Mouse (Mus musculus) CH12.LX (cell line): ENCODE measurements at regions not wholly inside any gene's neighbourhood (a gene's known extent, or its start where the extent isn't known, plus 50 kb on each side); places are given as distances from the start of the nearest gene placed in this dataset.

Experiments used
- DNase-seq: peaks from one replicate; pipeline ENCODE4 v3.0.0-alpha.2; 2013; ENCODE audit errors: extremely low read depth
- H3K27ac ChIP-seq: 2 replicates; pipeline ENCODE4 v1.5.1; 2012; ENCODE audit warnings: low read depth, mild to moderate bottlenecking, control low read depth, moderate library complexity; ENCODE audit not compliant: insufficient read depth
- H3K27me3 ChIP-seq: replicated peaks from 2 replicates; pipeline ENCODE3; 2012; ENCODE audit warnings: inconsistent platforms
- H3K36me3 ChIP-seq, 2 experiments: replicated peaks in 1 of 2; 2 replicates each; pipeline versions ENCODE3 to v1.6.1; 2012; ENCODE audit warnings: inconsistent platforms in 1 of 2, low read length in 1 of 2, mild to moderate bottlenecking in 1 of 2, mixed read lengths in 1 of 2, moderate library complexity in 1 of 2; ENCODE audit not compliant: control insufficient read depth in 1 of 2, insufficient read depth in 1 of 2
- H3K4me1 ChIP-seq, 2 experiments: 2 replicates each; pipeline ENCODE4 v1.6.1; 2012; ENCODE audit warnings: inconsistent platforms in 1 of 2, moderate library complexity in 1 of 2; ENCODE audit not compliant: insufficient read depth in 2 of 2, control insufficient read depth in 1 of 2
- H3K4me2 ChIP-seq: 2 replicates; pipeline ENCODE4 v1.6.1; 2012; ENCODE audit warnings: low read depth, mild to moderate bottlenecking, control low read depth; ENCODE audit not compliant: poor library complexity, insufficient read depth, severe bottlenecking
- H3K4me3 ChIP-seq, 3 experiments: fragments of 150-350 bp in 1 of 3; sonication (generic) in 1 of 3; replicated peaks in 1 of 3; 2 replicates each; pipeline versions ENCODE3 to v1.5.1; 2011 to 2012; ENCODE audit warnings: low read depth in 2 of 3, low read length in 2 of 3, mild to moderate bottlenecking in 2 of 3, moderate library complexity in 2 of 3, control low read depth in 1 of 3, improper control_type of control experiment in 1 of 3, inconsistent platforms in 1 of 3, mixed read lengths in 1 of 3; ENCODE audit not compliant: poor library complexity in 1 of 3
- H3K79me2 ChIP-seq: replicated peaks from 2 replicates; pipeline ENCODE4 v1.6.1; 2012; ENCODE audit warnings: mild to moderate bottlenecking, moderate library complexity; ENCODE audit not compliant: control insufficient read depth, poor library complexity, insufficient read depth, severe bottlenecking; ENCODE audit errors: extremely low read depth
- H3K9ac ChIP-seq: 2 replicates; pipeline ENCODE4 v1.6.1; 2012; ENCODE audit warnings: low read depth, mild to moderate bottlenecking, control low read depth, moderate library complexity; ENCODE audit not compliant: insufficient read depth
- H3K9me3 ChIP-seq: replicated peaks from 2 replicates; pipeline ENCODE3; 2012; ENCODE audit warnings: low read length, inconsistent platforms, mixed read lengths
- BHLHE40 ChIP-seq: IDR thresholded peaks from 2 replicates; pipeline ENCODE4 v1.6.1; 2011; ENCODE audit warnings: mild to moderate bottlenecking, low read depth, low read length, improper control_type of control experiment
- CHD2 ChIP-seq: IDR thresholded peaks from 2 replicates; pipeline ENCODE4 v1.6.1; 2011; ENCODE audit warnings: low read length, improper control_type of control experiment
- CTCF ChIP-seq, 2 experiments: IDR thresholded peaks in 1 of 2; conservative IDR thresholded peaks in 1 of 2; 2 replicates each; pipeline ENCODE4 v1.5.1; 2011 to 2012; ENCODE audit warnings: low read depth in 2 of 2, low read length in 2 of 2, improper control_type of control experiment in 1 of 2, inconsistent platforms in 1 of 2, mild to moderate bottlenecking in 1 of 2, moderate library complexity in 1 of 2
- EP300 ChIP-seq: IDR thresholded peaks from 2 replicates; pipeline ENCODE4 v1.6.1; 2011; ENCODE audit warnings: low read length, improper control_type of control experiment
- ETS1 ChIP-seq: conservative IDR thresholded peaks from 2 replicates; pipeline ENCODE4 v1.6.1; 2012; ENCODE audit warnings: low read depth, mild to moderate bottlenecking, inconsistent platforms, low read length, improper control_type of control experiment, moderate library complexity
- HCFC1 ChIP-seq: IDR thresholded peaks from 2 replicates; pipeline ENCODE4 v1.6.1; 2012; ENCODE audit warnings: low read depth, mild to moderate bottlenecking, inconsistent platforms, low read length, improper control_type of control experiment
- MAX ChIP-seq: IDR thresholded peaks from 2 replicates; pipeline ENCODE4 v1.6.1; 2011; ENCODE audit warnings: low read length, improper control_type of control experiment
- MEF2A ChIP-seq: IDR thresholded peaks from 2 replicates; pipeline ENCODE4 v1.6.1; 2014; ENCODE audit warnings: low read depth, mild to moderate bottlenecking, inconsistent platforms, low read length, improper control_type of control experiment, borderline replicate concordance
- MXI1 ChIP-seq: IDR thresholded peaks from 2 replicates; pipeline ENCODE4 v1.6.1; 2011; ENCODE audit warnings: mild to moderate bottlenecking, low read depth, low read length, improper control_type of control experiment
- MYC ChIP-seq: IDR thresholded peaks from 2 replicates; pipeline ENCODE4 v1.6.1; 2011; ENCODE audit warnings: low read depth, mild to moderate bottlenecking, improper control_type of control experiment, low read length
- NELFE ChIP-seq: IDR thresholded peaks from 2 replicates; pipeline ENCODE4 v1.6.1; 2011; ENCODE audit warnings: low read depth, low read length, improper control_type of control experiment
- PAX5 ChIP-seq: IDR thresholded peaks from 2 replicates; pipeline ENCODE4 v1.6.1; 2012; ENCODE audit warnings: low read length, inconsistent platforms, mixed read lengths
- POLR2AphosphoS2 ChIP-seq: IDR thresholded peaks from 2 replicates; pipeline ENCODE4 v1.6.1; 2011; ENCODE audit warnings: low read depth, low read length, improper control_type of control experiment
- RCOR1 ChIP-seq: conservative IDR thresholded peaks from 2 replicates; pipeline ENCODE4 v1.6.1; 2012; ENCODE audit warnings: low read depth, mild to moderate bottlenecking, inconsistent platforms, low read length, improper control_type of control experiment
- SIN3A ChIP-seq: IDR thresholded peaks from 2 replicates; pipeline ENCODE4 v1.6.1; 2012; ENCODE audit warnings: low read length, improper control_type of control experiment, inconsistent platforms
- SMC3 ChIP-seq: IDR thresholded peaks from 2 replicates; pipeline ENCODE4 v1.6.1; 2011; ENCODE audit warnings: low read depth, low read length, improper control_type of control experiment
- TBP ChIP-seq: conservative IDR thresholded peaks from 2 replicates; pipeline ENCODE4 v1.6.1; 2011; ENCODE audit warnings: low read depth, low read length, improper control_type of control experiment
- UBTF ChIP-seq: IDR thresholded peaks from 2 replicates; pipeline ENCODE4 v1.6.1; 2012; ENCODE audit warnings: low read depth, mild to moderate bottlenecking, inconsistent platforms, low read length, improper control_type of control experiment, moderate library complexity
- USF2 ChIP-seq: conservative IDR thresholded peaks from 2 replicates; pipeline ENCODE4 v1.6.1; 2011; ENCODE audit warnings: low read depth, low read length, improper control_type of control experiment
- ZMIZ1 ChIP-seq: IDR thresholded peaks from 2 replicates; pipeline ENCODE4 v1.6.1; 2012; ENCODE audit warnings: low read depth, mild to moderate bottlenecking, inconsistent platforms, low read length, improper control_type of control experiment
- dilution Hi-C: fragments of 300-500 bp; cut with MboI; formaldehyde crosslinking; loops from 2 replicates; pipeline ENCODE4 v1.14.3; 2020; ENCODE audit warnings: low sequenced_read_pairs; ENCODE audit not compliant: extremely low pct_unique_long_range_greater_than_20kb, extremely low pct_ligation_motif_present
- in situ Hi-C: fragments of 300-500 bp; cut with MboI; formaldehyde crosslinking; loops from 3 replicates; pipeline ENCODE4 v1.14.3; 2019; ENCODE audit warnings: low sequenced_read_pairs, low pct_ligation_motif_present, low pct_unique_long_range_greater_than_20kb, mixed read lengths

DNA sequence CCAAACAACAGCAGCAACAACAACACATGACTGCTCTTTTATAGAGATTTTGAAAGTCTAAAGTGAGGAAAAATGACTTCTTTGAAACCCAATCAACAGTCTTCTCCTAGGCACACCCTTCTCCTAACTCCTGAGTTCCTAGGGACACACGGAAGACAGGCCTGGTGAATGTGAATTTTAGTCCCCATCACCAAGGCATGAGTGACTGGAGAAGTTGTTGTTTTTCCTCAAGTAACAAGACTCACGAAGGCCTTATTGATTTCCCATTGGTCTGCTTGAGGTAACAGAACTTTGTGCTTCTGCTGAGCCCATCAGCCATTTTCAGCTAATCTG lies 209.2 kb upstream of the Pfn2 start:
- Histone ChIP-seq H3K4me3 (no peak overlapping the region), H3K79me2 (no peaks in the 10 kb centered on the region), H3K27me3 (no peaks in the 10 kb centered on the region), H3K36me3 (no peaks in the 10 kb centered on the region), H3K9ac (no peak overlapping the region), H3K4me2 (no peak overlapping the region), H3K27ac (no peak overlapping the region), H3K4me1 (no peaks in the 10 kb centered on the region), H3K9me3 (no peaks in the 10 kb centered on the region)
- no peak for DNase-seq
- TF ChIP-seq PAX5 (no peak), UBTF (no peak), MAX (no peak), SIN3A (no peak), MXI1 (no peak), POLR2AphosphoS2 (no peak), SMC3 (no peak), MEF2A (no peak), BHLHE40 (no peak), HCFC1 (no peak), NELFE (no peak), ZMIZ1 (no peak), CTCF (conservative IDR thresholded peaks at IDR 0.05 in 1 of 2, IDR thresholded peaks at IDR 0.05 in 1 of 2; ENCODE audit: low read depth in 2 of 2, low read length in 2 of 2) (no peak), TBP (no peak), EP300 (no peak), MYC (no peak), RCOR1 (no peak)
- dilution Hi-C loops: no loop called here
- in situ Hi-C loops: no loop called here

- Histone ChIP-seq H3K4me2 (no peak overlapping the region), H3K9ac (no peak overlapping the region), H3K27ac (no peak overlapping the region), H3K9me3 (no peaks in the 10 kb centered on the region), H3K4me1 (no peaks in the 10 kb centered on the region), H3K4me3 (no peak overlapping the region), H3K79me2 (no peaks in the 10 kb centered on the region), H3K36me3 (no peaks in the 10 kb centered on the region), H3K27me3 (no peaks in the 10 kb centered on the region)
- in situ Hi-C loops: no loop called here
- TF ChIP-seq USF2 (no peak), PAX5 (no peak), SMC3 (no peak), ETS1 (no peak), HCFC1 (no peak), BHLHE40 (no peak), RCOR1 (no peak), MXI1 (no peak), TBP (no peak), CHD2 (no peak), UBTF (no peak)
- DNase-seq: no peak
- dilution Hi-C loops: no loop called here
Measured at GRCm38 (mm10) chr3:58058134-58058533, 210.3 kb upstream of the Pfn2 start.
